Mouse (Mus musculus): ENCODE measurements around the gene Il17c. TPM values are rescaled to one million over a fixed set of nuclear protein-coding genes. Genes with fewer than 3 reads are reported as not detected.

The Il17c gene
- total and polyA plus RNA-seq, 2 experiments from 2014 or later, result 0.21 to 0.52 TPM

DNA sequence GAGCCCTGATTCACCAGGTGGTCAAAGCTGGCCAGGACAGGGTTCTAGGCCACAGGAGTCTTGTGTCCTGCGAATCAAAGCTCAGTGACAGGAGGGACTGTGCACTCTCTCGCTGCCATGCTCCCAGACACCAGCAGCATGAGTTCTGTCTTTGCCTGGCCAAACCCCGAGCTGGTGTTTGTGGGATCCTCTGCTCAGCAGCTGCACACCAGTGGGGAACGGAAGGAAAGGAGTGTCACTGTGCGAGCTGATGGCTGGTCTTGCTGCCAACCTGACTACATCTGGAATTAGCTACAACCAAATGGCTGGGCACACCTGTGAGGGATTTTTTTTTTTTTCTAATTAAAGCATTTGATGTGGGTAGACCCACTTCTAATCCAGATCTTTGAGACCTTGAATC, 48.9 kb downstream of the Il17c start:
- WGBS, result 88% methylated on average over 5 of the region's 5 CpGs
- no peak for DNase-seq (ENCODE audit: low spot score)
- TF ChIP-seq CTCF (IDR thresholded peaks at IDR 0.05; ENCODE audit: low read depth), result no peak
- no peak for ATAC-seq
- Histone ChIP-seq H3K4me1 (ENCODE audit: insufficient read depth, low read length) (0 out of 2 replicates have a peak, but pooled peaks cover 6% of the 10 kb centered on the region), H3K36me3 (ENCODE audit: insufficient read depth, low read length) (peaks cover 29% of the 10 kb centered on the region; the same call in 1 of the 2 replicates), H3K4me3 (ENCODE audit: low read length) (no peak overlapping the region), H3K9me3 (ENCODE audit: low read length) (no peaks in the 10 kb centered on the region), H3K4me2 (ENCODE audit: low read depth, low read length) (no peak overlapping the region), H3K9ac (replicated peaks; ENCODE audit: low read length) (no peak overlapping the region), H3K27me3 (ENCODE audit: insufficient read depth, low read length) (no peaks in the 10 kb centered on the region), H3K27ac (no peak overlapping the region)

Small RNAs within 50 kb of the gene (microRNA-seq; reads per million reads assigned to microRNA genes)
- 0 reads per million in 2 experiments for gene Gm24366

Other genes with a start within 250 kb of the Il17c start
- 28.0 and 37.6 TPM in 2 replicates for gene Zfpm1, start 139.9 kb upstream of the Il17c start, total RNA-seq (2014; rRNA removed)
- gene Zfpm1, start 139.9 kb upstream of the Il17c start, polyA plus RNA-seq (2015; fragmentation: Nextera tagmentation; extraction: Ambion mirVana), result 1.5 and 2.0 TPM in 2 replicates
- gene Trhr2, start 61.3 kb upstream of the Il17c start, total RNA-seq (2014; rRNA removed), result 2.0 and 3.2 TPM in 2 replicates
- 0.45 and 0.57 TPM in 2 replicates for gene Trhr2, start 61.3 kb upstream of the Il17c start, polyA plus RNA-seq (2015; fragmentation: Nextera tagmentation; extraction: Ambion mirVana)
- 24.4 and 25.6 TPM in 2 replicates for gene Zc3h18, start 45.4 kb upstream of the Il17c start, total RNA-seq (2014; rRNA removed)
- 25.2 and 25.3 TPM in 2 replicates for gene Zc3h18, start 45.4 kb upstream of the Il17c start, polyA plus RNA-seq (2015; fragmentation: Nextera tagmentation; extraction: Ambion mirVana)
- gene Cyba, start 10.9 kb downstream of the Il17c start, total RNA-seq (2014; rRNA removed), result 19.6 and 30.6 TPM in 2 replicates
- gene Cyba, start 10.9 kb downstream of the Il17c start, polyA plus RNA-seq (2015; fragmentation: Nextera tagmentation; extraction: Ambion mirVana), result 44.0 and 46.2 TPM in 2 replicates
- 67.1 and 89.6 TPM in 2 replicates for gene Mvd, start 21.4 kb downstream of the Il17c start, total RNA-seq (2014; rRNA removed)
- 55.2 and 55.5 TPM in 2 replicates for gene Mvd, start 21.4 kb downstream of the Il17c start, polyA plus RNA-seq (2015; fragmentation: Nextera tagmentation; extraction: Ambion mirVana)
- gene Snai3, start 38.7 kb downstream of the Il17c start, total RNA-seq (2014; rRNA removed), result not detected in 2 replicates
- not detected in 2 replicates for gene Snai3, start 38.7 kb downstream of the Il17c start, polyA plus RNA-seq (2015; fragmentation: Nextera tagmentation; extraction: Ambion mirVana)
- 37.4 and 48.8 TPM in 2 replicates for gene Rnf166, start 54.0 kb downstream of the Il17c start, total RNA-seq (2014; rRNA removed)
- 22.6 and 27.0 TPM in 2 replicates for gene Rnf166, start 54.0 kb downstream of the Il17c start, polyA plus RNA-seq (2015; fragmentation: Nextera tagmentation; extraction: Ambion mirVana)
- 39.9 and 49.8 TPM in 2 replicates for gene Ctu2, start 54.1 kb downstream of the Il17c start, total RNA-seq (2014; rRNA removed)
- gene Ctu2, start 54.1 kb downstream of the Il17c start, polyA plus RNA-seq (2015; fragmentation: Nextera tagmentation; extraction: Ambion mirVana), result 85.4 and 93.6 TPM in 2 replicates
- 10.0 and 17.5 TPM in 2 replicates for gene Piezo1, start 129.3 kb downstream of the Il17c start, total RNA-seq (2014; rRNA removed)
- gene Piezo1, start 129.3 kb downstream of the Il17c start, polyA plus RNA-seq (2015; fragmentation: Nextera tagmentation; extraction: Ambion mirVana), result 1.2 and 1.3 TPM in 2 replicates
- 24.9 and 26.3 TPM in 2 replicates for gene Cdt1, start 146.0 kb downstream of the Il17c start, total RNA-seq (2014; rRNA removed)
- gene Cdt1, start 146.0 kb downstream of the Il17c start, polyA plus RNA-seq (2015; fragmentation: Nextera tagmentation; extraction: Ambion mirVana), result 10.7 and 11.7 TPM in 2 replicates
- gene Aprt, start 154.9 kb downstream of the Il17c start, total RNA-seq (2014; rRNA removed), result 113 and 123 TPM in 2 replicates
- 183 and 189 TPM in 2 replicates for gene Aprt, start 154.9 kb downstream of the Il17c start, polyA plus RNA-seq (2015; fragmentation: Nextera tagmentation; extraction: Ambion mirVana)
- 12.0 and 14.2 TPM in 2 replicates for gene Galns, start 189.4 kb downstream of the Il17c start, total RNA-seq (2014; rRNA removed)
- 9.1 and 10.0 TPM in 2 replicates for gene Galns, start 189.4 kb downstream of the Il17c start, polyA plus RNA-seq (2015; fragmentation: Nextera tagmentation; extraction: Ambion mirVana)
- 7.6 and 11.4 TPM in 2 replicates for gene Trappc2l, start 189.6 kb downstream of the Il17c start, total RNA-seq (2014; rRNA removed)
- gene Trappc2l, start 189.6 kb downstream of the Il17c start, polyA plus RNA-seq (2015; fragmentation: Nextera tagmentation; extraction: Ambion mirVana), result 117 and 130 TPM in 2 replicates
- gene Pabpn1l, start 200.7 kb downstream of the Il17c start, total RNA-seq (2014; rRNA removed), result not detected in 2 replicates
- gene Pabpn1l, start 200.7 kb downstream of the Il17c start, polyA plus RNA-seq (2015; fragmentation: Nextera tagmentation; extraction: Ambion mirVana), result not detected in 2 replicates

All from hindbrain, postnatal 0 days (tissue).